Mouse (Mus musculus): ENCODE results near the gene Kcp.

- TF ChIP-seq MYOG (IDR thresholded peaks at IDR 0.05; ENCODE audit: control insufficient read depth in 1 of 3, insufficient read depth in 1 of 3, insufficient read length in 2 of 3, low read depth in 2 of 3), result no peak
- TF ChIP-seq POLR2A (IDR thresholded peaks at IDR 0.05; ENCODE audit: insufficient read length, low read depth), result no peak
- no peak for TF ChIP-seq CEBPB (IDR thresholded peaks at IDR 0.05; ENCODE audit: insufficient read depth, poor library complexity, severe bottlenecking)
- no peak for TF ChIP-seq USF1 (IDR thresholded peaks at IDR 0.05; ENCODE audit: low read depth)
- TF ChIP-seq POLR2AphosphoS2 (IDR thresholded peaks at IDR 0.05; ENCODE audit: insufficient read length, low read depth), result no peak
- TF ChIP-seq MAX (IDR thresholded peaks at IDR 0.05; ENCODE audit: low read depth), result no peak
- no peak for TF ChIP-seq TCF12 (IDR thresholded peaks at IDR 0.05; ENCODE audit: insufficient read depth, poor library complexity, severe bottlenecking)
- TF ChIP-seq E2F4 (IDR thresholded peaks at IDR 0.05; ENCODE audit: insufficient read depth), result no peak
- no peak for TF ChIP-seq TCF3 (IDR thresholded peaks at IDR 0.05; ENCODE audit: insufficient read length, low read depth)
- no peak for TF ChIP-seq REST (IDR thresholded peaks at IDR 0.05; ENCODE audit: insufficient read depth, insufficient read length)
- no peak for TF ChIP-seq MYOD1 (IDR thresholded peaks at IDR 0.05; ENCODE audit: control insufficient read depth in 1 of 3, insufficient read length in 2 of 3, low read depth in 2 of 3)
Measured at GRCm38 (mm10) chr6:29547582-29547981, 39.8 kb upstream of the Kcp start.

All from myocyte (in vitro differentiated cells).